Mouse (Mus musculus) CH12.LX (cell line): Measurements from ENCODE around the gene Fam126b. TPM values are rescaled to one million over a fixed set of nuclear protein-coding genes. Genes with fewer than 3 reads are reported as not detected.

ENCODE experiments used
- DNase-seq: peaks from one replicate; pipeline ENCODE4 v3.0.0-alpha.2; 2013; ENCODE audit errors: extremely low read depth
- H3K27ac ChIP-seq: 2 replicates; pipeline ENCODE4 v1.5.1; 2012; ENCODE audit warnings: low read depth, mild to moderate bottlenecking, control low read depth, moderate library complexity; ENCODE audit not compliant: insufficient read depth
- H3K27me3 ChIP-seq: replicated peaks from 2 replicates; pipeline ENCODE3; 2012; ENCODE audit warnings: inconsistent platforms
- H3K36me3 ChIP-seq, 2 experiments: replicated peaks in 1 of 2; 2 replicates each; pipeline versions ENCODE3 to v1.6.1; 2012; ENCODE audit warnings: inconsistent platforms in 1 of 2, low read length in 1 of 2, mild to moderate bottlenecking in 1 of 2, mixed read lengths in 1 of 2, moderate library complexity in 1 of 2; ENCODE audit not compliant: control insufficient read depth in 1 of 2, insufficient read depth in 1 of 2
- H3K4me1 ChIP-seq, 2 experiments: 2 replicates each; pipeline ENCODE4 v1.6.1; 2012; ENCODE audit warnings: inconsistent platforms in 1 of 2, moderate library complexity in 1 of 2; ENCODE audit not compliant: insufficient read depth in 2 of 2, control insufficient read depth in 1 of 2
- H3K4me2 ChIP-seq: 2 replicates; pipeline ENCODE4 v1.6.1; 2012; ENCODE audit warnings: low read depth, mild to moderate bottlenecking, control low read depth; ENCODE audit not compliant: poor library complexity, insufficient read depth, severe bottlenecking
- H3K4me3 ChIP-seq, 3 experiments: fragments of 150-350 bp in 1 of 3; sonication (generic) in 1 of 3; replicated peaks in 1 of 3; 2 replicates each; pipeline versions ENCODE3 to v1.5.1; 2011 to 2012; ENCODE audit warnings: low read depth in 2 of 3, low read length in 2 of 3, mild to moderate bottlenecking in 2 of 3, moderate library complexity in 2 of 3, control low read depth in 1 of 3, improper control_type of control experiment in 1 of 3, inconsistent platforms in 1 of 3, mixed read lengths in 1 of 3; ENCODE audit not compliant: poor library complexity in 1 of 3
- H3K79me2 ChIP-seq: replicated peaks from 2 replicates; pipeline ENCODE4 v1.6.1; 2012; ENCODE audit warnings: mild to moderate bottlenecking, moderate library complexity; ENCODE audit not compliant: control insufficient read depth, poor library complexity, insufficient read depth, severe bottlenecking; ENCODE audit errors: extremely low read depth
- H3K9ac ChIP-seq: 2 replicates; pipeline ENCODE4 v1.6.1; 2012; ENCODE audit warnings: low read depth, mild to moderate bottlenecking, control low read depth, moderate library complexity; ENCODE audit not compliant: insufficient read depth
- H3K9me3 ChIP-seq: replicated peaks from 2 replicates; pipeline ENCODE3; 2012; ENCODE audit warnings: low read length, inconsistent platforms, mixed read lengths
- BHLHE40 ChIP-seq: IDR thresholded peaks from 2 replicates; pipeline ENCODE4 v1.6.1; 2011; ENCODE audit warnings: mild to moderate bottlenecking, low read depth, low read length, improper control_type of control experiment
- E2F4 ChIP-seq: IDR thresholded peaks from 2 replicates; pipeline ENCODE4 v1.6.1; 2011; ENCODE audit warnings: low read depth, low read length, improper control_type of control experiment; ENCODE audit not compliant: insufficient replicate concordance
- ELF1 ChIP-seq: IDR thresholded peaks from 2 replicates; pipeline ENCODE4 v1.6.1; 2014; ENCODE audit warnings: low read depth, mild to moderate bottlenecking, inconsistent platforms, low read length, improper control_type of control experiment
- EP300 ChIP-seq: IDR thresholded peaks from 2 replicates; pipeline ENCODE4 v1.6.1; 2011; ENCODE audit warnings: low read length, improper control_type of control experiment
- GABPA ChIP-seq: IDR thresholded peaks from 2 replicates; pipeline ENCODE4 v1.6.1; 2012; ENCODE audit warnings: low read depth, low read length, improper control_type of control experiment, inconsistent platforms; ENCODE audit not compliant: insufficient replicate concordance
- HCFC1 ChIP-seq: IDR thresholded peaks from 2 replicates; pipeline ENCODE4 v1.6.1; 2012; ENCODE audit warnings: low read depth, mild to moderate bottlenecking, inconsistent platforms, low read length, improper control_type of control experiment
- JUN ChIP-seq: IDR thresholded peaks from 2 replicates; pipeline ENCODE4 v1.6.1; 2011; ENCODE audit warnings: low read depth, mild to moderate bottlenecking, low read length, improper control_type of control experiment, moderate library complexity; ENCODE audit not compliant: insufficient read depth
- JUND ChIP-seq: conservative IDR thresholded peaks from 2 replicates; pipeline ENCODE4 v1.6.1; 2011; ENCODE audit warnings: low read depth, low read length, improper control_type of control experiment
- KAT2A ChIP-seq: IDR thresholded peaks from 2 replicates; pipeline ENCODE4 v1.6.1; 2012; ENCODE audit warnings: low read length, improper control_type of control experiment, inconsistent platforms; ENCODE audit not compliant: insufficient replicate concordance
- MAX ChIP-seq: IDR thresholded peaks from 2 replicates; pipeline ENCODE4 v1.6.1; 2011; ENCODE audit warnings: low read length, improper control_type of control experiment
- MXI1 ChIP-seq: IDR thresholded peaks from 2 replicates; pipeline ENCODE4 v1.6.1; 2011; ENCODE audit warnings: mild to moderate bottlenecking, low read depth, low read length, improper control_type of control experiment
- NRF1 ChIP-seq: IDR thresholded peaks from 2 replicates; pipeline ENCODE4 v1.6.1; 2014; ENCODE audit warnings: low read depth, mild to moderate bottlenecking, inconsistent platforms, low read length, improper control_type of control experiment, moderate library complexity
- POLR2A ChIP-seq: IDR thresholded peaks from 2 replicates; pipeline ENCODE4 v1.6.1; 2011; ENCODE audit warnings: low read depth, mild to moderate bottlenecking, improper control_type of control experiment, low read length
- POLR2AphosphoS2 ChIP-seq: IDR thresholded peaks from 2 replicates; pipeline ENCODE4 v1.6.1; 2011; ENCODE audit warnings: low read depth, low read length, improper control_type of control experiment
- RAD21 ChIP-seq: IDR thresholded peaks from 2 replicates; pipeline ENCODE4 v1.6.1; 2011; ENCODE audit warnings: low read depth, mild to moderate bottlenecking, low read length, improper control_type of control experiment, moderate library complexity
- SIN3A ChIP-seq: IDR thresholded peaks from 2 replicates; pipeline ENCODE4 v1.6.1; 2012; ENCODE audit warnings: low read length, improper control_type of control experiment, inconsistent platforms
- TBP ChIP-seq: conservative IDR thresholded peaks from 2 replicates; pipeline ENCODE4 v1.6.1; 2011; ENCODE audit warnings: low read depth, low read length, improper control_type of control experiment
- TCF12 ChIP-seq: IDR thresholded peaks from 2 replicates; pipeline ENCODE4 v1.6.1; 2014; ENCODE audit warnings: low read depth, mild to moderate bottlenecking, inconsistent platforms, low read length, improper control_type of control experiment
- USF1 ChIP-seq: IDR thresholded peaks from 2 replicates; pipeline ENCODE4 v1.6.1; 2014; ENCODE audit warnings: low read depth, mild to moderate bottlenecking, inconsistent platforms, low read length, improper control_type of control experiment
- USF2 ChIP-seq: conservative IDR thresholded peaks from 2 replicates; pipeline ENCODE4 v1.6.1; 2011; ENCODE audit warnings: low read depth, low read length, improper control_type of control experiment
- ZC3H11A ChIP-seq: IDR thresholded peaks from 2 replicates; pipeline ENCODE4 v1.6.1; 2012; ENCODE audit warnings: low read depth, mild to moderate bottlenecking, inconsistent platforms, low read length, improper control_type of control experiment
- ZKSCAN1 ChIP-seq: IDR thresholded peaks from 2 replicates; pipeline ENCODE4 v1.6.1; 2012; ENCODE audit warnings: low read depth, inconsistent platforms, low read length, improper control_type of control experiment, borderline replicate concordance
- ZMIZ1 ChIP-seq: IDR thresholded peaks from 2 replicates; pipeline ENCODE4 v1.6.1; 2012; ENCODE audit warnings: low read depth, mild to moderate bottlenecking, inconsistent platforms, low read length, improper control_type of control experiment
- ZNF384 ChIP-seq: IDR thresholded peaks from 2 replicates; pipeline ENCODE4 v1.6.1; 2012; ENCODE audit warnings: low read depth, low read length, improper control_type of control experiment, inconsistent platforms
- dilution Hi-C: fragments of 300-500 bp; cut with MboI; formaldehyde crosslinking; loops from 2 replicates; pipeline ENCODE4 v1.14.3; 2020; ENCODE audit warnings: low sequenced_read_pairs; ENCODE audit not compliant: extremely low pct_unique_long_range_greater_than_20kb, extremely low pct_ligation_motif_present
- in situ Hi-C: fragments of 300-500 bp; cut with MboI; formaldehyde crosslinking; loops from 3 replicates; pipeline ENCODE4 v1.14.3; 2019; ENCODE audit warnings: low sequenced_read_pairs, low pct_ligation_motif_present, low pct_unique_long_range_greater_than_20kb, mixed read lengths
- polyA plus RNA-seq: library from polyadenylated mRNA; unstranded; fragments of >175 nt; gene quantifications from 2 replicates; pipeline ENCODE4 v1.2.1, GENCODE M21; 2012; ENCODE audit warnings: low read depth; ENCODE audit not compliant: insufficient read length
- total RNA-seq, 2 experiments: library from RNA; depleted of rRNA; stranded (reverse); fragments of 300-350 nt in 1 of 2; fragments of >200 nt in 1 of 2; gene quantifications; 2 replicates each; pipeline ENCODE4 v1.2.3; 2012 to 2014

Fam126b gene
- total and polyA plus RNA-seq, 3 experiments: 3.6 to 5.5 (median 4.6) TPM

DNA sequence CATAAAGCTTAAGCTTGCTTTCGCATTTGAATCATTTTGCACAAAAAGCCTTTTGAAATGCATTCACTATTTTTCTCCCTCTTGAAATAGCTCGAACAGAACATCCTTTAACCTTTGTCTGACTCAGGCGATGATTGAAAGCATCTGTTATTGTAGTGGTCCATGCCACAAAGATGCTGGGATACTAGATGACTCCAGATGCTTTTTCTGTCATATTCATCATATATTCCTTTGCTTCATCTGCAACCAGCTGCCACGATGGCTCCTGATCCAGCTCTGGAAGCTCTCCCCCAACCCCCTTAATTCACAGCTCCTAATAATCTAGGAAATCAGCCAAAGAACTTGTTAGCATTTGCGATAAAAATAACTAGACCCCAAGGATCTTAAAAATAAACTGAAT, 31.0 kb upstream of the Fam126b start:
- in situ Hi-C loops: no loop called here
- TF ChIP-seq ZC3H11A (no peak), TCF12 (no peak), USF2 (no peak), KAT2A (no peak), MXI1 (no peak), POLR2A (no peak), EP300 (no peak), NRF1 (no peak), ZMIZ1 (no peak), BHLHE40 (no peak), ELF1 (no peak), POLR2AphosphoS2 (no peak), ZKSCAN1 (no peak)
- H3K4me2 ChIP-seq: no peak overlapping the region

GRCm38 (mm10) chr1:58616176-58616575, 30.1 kb upstream of the Fam126b start:
- in situ Hi-C loops (no loop called here), dilution Hi-C loops (no loop called here)
- Histone ChIP-seq H3K4me3 (no peak overlapping the region), H3K9me3 (peaks cover 4% of the 10 kb centered on the region), H3K27me3 (peaks cover 3% of the 10 kb centered on the region), H3K36me3 (no peaks in the 10 kb centered on the region), H3K4me2 (no peak overlapping the region), H3K27ac (no peak overlapping the region), H3K79me2 (no peaks in the 10 kb centered on the region), H3K9ac (no peak overlapping the region), H3K4me1 (peaks cover 0 to 8% of the 10 kb centered on the region in 2 experiments; a peak in 2 of 4 replicates)
- no peak for DNase-seq
- TF ChIP-seq GABPA: no peak
- TF ChIP-seq USF2: no peak
- TF ChIP-seq E2F4: no peak
- TF ChIP-seq RAD21: no peak
- no peak for TF ChIP-seq JUND
- TF ChIP-seq ZMIZ1: no peak
- TF ChIP-seq KAT2A: no peak
- no peak for TF ChIP-seq JUN
- no peak for TF ChIP-seq ZNF384
- TF ChIP-seq SIN3A: no peak
- no peak for TF ChIP-seq TBP
- TF ChIP-seq POLR2A: no peak
- no peak for TF ChIP-seq HCFC1
- TF ChIP-seq MAX: no peak
- TF ChIP-seq BHLHE40: no peak
- no peak for TF ChIP-seq USF1

More for the DNA sequence above, 31.0 kb upstream of the Fam126b start:
- Histone ChIP-seq H3K27me3 (peaks cover 3% of the 10 kb centered on the region), H3K9ac (no peak overlapping the region), H3K4me1 (peaks cover 0 to 8% of the 10 kb centered on the region in 2 experiments; a peak in 2 of 4 replicates), H3K27ac (no peak overlapping the region), H3K79me2 (no peaks in the 10 kb centered on the region), H3K9me3 (peaks cover 4% of the 10 kb centered on the region), H3K4me3 (no peak overlapping the region), H3K36me3 (no peaks in the 10 kb centered on the region)
- no peak for DNase-seq
- dilution Hi-C loops: no loop called here
